Mouse (Mus musculus): Measurements from ENCODE around the gene Gm29666. TPM values are rescaled to one million over a fixed set of nuclear protein-coding genes. Genes with fewer than 3 reads are reported as not detected.

Gm29666 gene
- polyA plus RNA-seq, 1 experiment: 0.28 TPM

DNA sequence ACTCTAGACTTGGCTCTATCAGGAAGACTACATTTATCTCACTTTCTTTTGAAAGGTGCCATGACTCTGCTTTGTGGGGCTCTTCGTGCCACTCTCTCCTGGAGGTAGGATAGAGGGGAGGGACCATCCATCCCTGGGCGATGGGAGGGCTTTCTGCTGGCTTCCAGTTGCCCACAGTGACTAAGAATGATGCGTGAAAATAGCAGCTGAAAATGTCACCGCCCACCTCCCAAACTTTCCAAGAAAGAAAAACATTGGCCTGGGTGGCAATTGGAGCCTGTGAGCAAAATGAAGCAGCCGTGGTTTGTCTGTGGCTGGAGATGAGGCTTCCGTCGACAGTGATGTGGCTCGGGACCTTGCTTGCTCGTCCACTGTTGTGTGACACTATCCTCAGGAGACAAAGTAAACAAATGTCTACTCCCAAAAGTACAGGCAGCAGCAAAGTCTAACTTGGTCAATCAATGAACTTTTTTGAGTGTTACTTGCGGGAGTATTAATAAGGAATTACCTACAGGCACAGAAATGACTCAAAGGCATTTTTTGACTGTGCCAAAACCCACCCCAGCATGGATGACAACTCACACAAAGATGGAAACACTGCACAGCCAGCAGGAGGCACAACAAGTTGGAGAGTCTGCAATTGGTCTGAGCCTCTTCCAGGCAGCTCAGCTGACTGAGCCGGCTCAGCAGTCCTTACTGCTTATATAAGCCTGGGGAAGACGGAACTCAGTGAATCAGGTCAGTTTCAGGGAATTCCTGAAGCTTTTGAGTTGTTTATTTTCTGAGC lies 42.6 kb downstream of the Gm29666 start:
- no peaks in the 10 kb centered on the region for H3K36me3 ChIP-seq (ENCODE audit: control insufficient read depth, insufficient read depth, low read length)
- no peak overlapping the region for H3K27ac ChIP-seq (ENCODE audit: insufficient read depth, low read depth, low read length)
- DNase-seq: no peak
- WGBS: 69% methylated on average over 12 of the region's 12 CpGs
- no peak overlapping the region for H3K4me3 ChIP-seq (ENCODE audit: insufficient read depth, low read depth, low read length)
- TF ChIP-seq POLR2A (IDR thresholded peaks at IDR 0.05; ENCODE audit: low read depth, low read length): no peak
- TF ChIP-seq CTCF (conservative IDR thresholded peaks at IDR 0.05; ENCODE audit: insufficient read depth, insufficient read length, low read depth, low read length): no peak
- H3K4me1 ChIP-seq (ENCODE audit: control insufficient read depth, insufficient read depth, low read length): no peaks in the 10 kb centered on the region
- no peaks in the 10 kb centered on the region for H3K27me3 ChIP-seq (replicated peaks; ENCODE audit: control insufficient read depth, insufficient read depth, low read length)

DNA sequence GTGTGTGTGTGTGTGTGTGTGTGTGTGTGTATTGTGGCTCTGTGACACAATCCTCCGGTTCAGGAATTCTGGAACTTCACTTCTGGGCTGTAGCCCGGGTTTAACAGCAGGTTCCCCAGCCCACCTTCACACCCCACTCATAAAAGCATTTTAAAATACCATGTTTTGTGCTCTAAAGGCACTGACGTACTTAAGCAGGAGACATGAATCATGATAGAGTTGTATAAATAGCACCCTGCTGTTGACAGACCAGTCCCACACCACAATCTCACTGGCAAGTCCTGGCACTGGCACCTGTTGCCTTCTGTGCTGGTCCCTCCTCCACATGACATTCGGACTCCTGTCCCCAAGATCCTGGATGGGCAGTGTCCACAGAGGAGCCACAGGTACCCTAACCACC lies 46.0 kb downstream of the Gm29666 start:
- DNase-seq: no peak

DNA sequence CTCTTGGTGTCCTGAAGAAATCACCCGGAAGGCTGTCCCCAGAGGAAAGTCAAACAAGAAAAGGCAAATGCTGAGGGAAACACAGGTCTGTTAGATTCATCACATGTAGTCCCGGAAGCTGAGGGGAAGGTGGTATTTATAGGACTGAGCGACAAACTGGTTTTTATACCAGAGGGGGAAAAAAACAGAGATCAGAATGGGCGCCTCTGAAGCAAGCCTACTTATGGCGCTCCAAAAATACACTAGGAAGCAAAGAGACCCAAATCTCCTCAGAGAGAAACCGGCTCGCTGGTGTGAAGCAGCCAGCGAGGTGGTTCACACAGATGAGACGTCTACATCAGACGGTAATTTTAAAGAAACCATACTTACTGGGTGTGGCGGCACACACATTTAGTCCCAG lies 46.8 kb downstream of the Gm29666 start:
- Histone ChIP-seq H3K36me3 (ENCODE audit: control insufficient read depth, insufficient read depth, low read length) (no peaks in the 10 kb centered on the region), H3K27ac (ENCODE audit: insufficient read depth, low read depth, low read length) (no peak overlapping the region), H3K27me3 (replicated peaks; ENCODE audit: control insufficient read depth, insufficient read depth, low read length) (no peaks in the 10 kb centered on the region), H3K4me3 (ENCODE audit: insufficient read depth, low read depth, low read length) (no peak overlapping the region), H3K4me1 (ENCODE audit: control insufficient read depth, insufficient read depth, low read length) (no peaks in the 10 kb centered on the region)
- 86% methylated on average over 11 of the region's 11 CpGs for WGBS
- no peak for DNase-seq
- TF ChIP-seq POLR2A (IDR thresholded peaks at IDR 0.05; ENCODE audit: low read depth, low read length) (no peak), CTCF (conservative IDR thresholded peaks at IDR 0.05; ENCODE audit: insufficient read depth, insufficient read length, low read depth, low read length) (no peak)

More for the DNA sequence above, 46.0 kb downstream of the Gm29666 start:
- Histone ChIP-seq H3K4me3 (ENCODE audit: insufficient read depth, low read depth, low read length) (no peak overlapping the region), H3K27ac (ENCODE audit: insufficient read depth, low read depth, low read length) (no peak overlapping the region), H3K27me3 (replicated peaks; ENCODE audit: control insufficient read depth, insufficient read depth, low read length) (no peaks in the 10 kb centered on the region), H3K36me3 (ENCODE audit: control insufficient read depth, insufficient read depth, low read length) (no peaks in the 10 kb centered on the region), H3K4me1 (ENCODE audit: control insufficient read depth, insufficient read depth, low read length) (no peaks in the 10 kb centered on the region)
- 87% methylated on average over 4 of the region's 4 CpGs for WGBS
- TF ChIP-seq POLR2A (IDR thresholded peaks at IDR 0.05; ENCODE audit: low read depth, low read length) (no peak), CTCF (conservative IDR thresholded peaks at IDR 0.05; ENCODE audit: insufficient read depth, insufficient read length, low read depth, low read length) (no peak)

DNA sequence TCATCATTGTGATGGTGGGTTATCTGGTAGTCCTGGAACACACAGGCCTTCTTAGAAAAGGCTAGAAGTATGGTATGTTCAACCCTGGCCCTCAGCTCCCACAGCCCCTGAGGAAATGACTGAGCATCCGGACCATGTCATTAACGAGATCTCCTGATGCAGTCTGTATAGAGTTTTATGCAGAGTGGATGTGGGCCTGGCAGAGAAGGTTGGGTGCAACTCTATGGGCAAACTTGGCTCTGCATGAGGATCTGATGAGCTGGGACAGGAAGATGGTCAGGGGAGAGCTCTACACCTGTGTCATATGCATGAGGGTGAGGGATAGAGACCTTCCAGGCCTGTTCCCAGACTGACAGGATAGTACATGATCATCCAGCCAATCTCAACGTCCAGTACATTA lies 48.0 kb downstream of the Gm29666 start:
- H3K36me3 ChIP-seq (ENCODE audit: control insufficient read depth, insufficient read depth, low read length): no peaks in the 10 kb centered on the region
- no peak for DNase-seq
- 81% methylated on average over 3 of the region's 3 CpGs for WGBS
- no peaks in the 10 kb centered on the region for H3K27me3 ChIP-seq (replicated peaks; ENCODE audit: control insufficient read depth, insufficient read depth, low read length)
- TF ChIP-seq POLR2A (IDR thresholded peaks at IDR 0.05; ENCODE audit: low read depth, low read length) (no peak), CTCF (conservative IDR thresholded peaks at IDR 0.05; ENCODE audit: insufficient read depth, insufficient read length, low read depth, low read length) (no peak)
- no peak overlapping the region for H3K4me3 ChIP-seq (ENCODE audit: insufficient read depth, low read depth, low read length)
- no peak overlapping the region for H3K27ac ChIP-seq (ENCODE audit: insufficient read depth, low read depth, low read length)
- no peaks in the 10 kb centered on the region for H3K4me1 ChIP-seq (ENCODE audit: control insufficient read depth, insufficient read depth, low read length)

DNA sequence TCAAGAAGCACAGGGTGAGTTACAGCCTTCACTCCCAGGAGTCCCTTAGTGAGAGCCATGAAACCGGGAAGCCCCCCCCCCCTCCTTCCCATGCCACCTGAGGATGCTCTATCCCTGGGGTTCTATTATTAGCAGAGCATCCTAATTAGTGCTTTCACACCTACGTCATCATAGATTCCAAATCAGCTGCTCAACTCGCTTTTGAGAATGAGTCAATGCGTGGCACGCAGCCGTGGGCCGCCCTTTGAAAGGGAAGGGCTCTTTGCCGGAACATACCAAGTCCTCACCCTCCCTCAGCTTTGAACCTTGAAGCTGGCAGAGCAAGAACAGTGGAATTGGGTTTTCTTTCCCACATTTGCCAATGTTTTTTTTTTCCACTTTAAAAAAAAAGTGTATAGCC lies 57.9 kb downstream of the Gm29666 start:
- no peak overlapping the region for H3K27ac ChIP-seq (ENCODE audit: insufficient read depth, low read depth, low read length)
- no peaks in the 10 kb centered on the region for H3K36me3 ChIP-seq (ENCODE audit: control insufficient read depth, insufficient read depth, low read length)
- no peak for TF ChIP-seq POLR2A (IDR thresholded peaks at IDR 0.05; ENCODE audit: low read depth, low read length)
- no peaks in the 10 kb centered on the region for H3K27me3 ChIP-seq (replicated peaks; ENCODE audit: control insufficient read depth, insufficient read depth, low read length)
- WGBS: 89% methylated on average over 8 of the region's 8 CpGs
- DNase-seq: no peak
- no peaks in the 10 kb centered on the region for H3K4me1 ChIP-seq (ENCODE audit: control insufficient read depth, insufficient read depth, low read length)
- H3K4me3 ChIP-seq (ENCODE audit: insufficient read depth, low read depth, low read length): no peak overlapping the region

Other genes with a start within 250 kb of the Gm29666 start
- 4.7 and 5.3 TPM in 2 replicates for gene Arhgap8, start 200.0 kb downstream of the Gm29666 start, polyA plus RNA-seq (2012; rRNA removed)
- 3.6 and 4.7 TPM in 2 replicates for gene Phf21b, start 64.0 kb downstream of the Gm29666 start, polyA plus RNA-seq (2012; rRNA removed)
- 9.9 and 11.4 TPM in 2 replicates for gene Nup50, start 3.4 kb upstream of the Gm29666 start, polyA plus RNA-seq (2012; rRNA removed)
- 21.7 and 24.1 TPM in 2 replicates for gene 5031439G07Rik, start 68.5 kb upstream of the Gm29666 start, polyA plus RNA-seq (2012; rRNA removed)
- gene Upk3a, start 97.1 kb upstream of the Gm29666 start, polyA plus RNA-seq (2012; rRNA removed): 19.6 and 24.9 TPM in 2 replicates
- gene Fam118a, start 108.9 kb upstream of the Gm29666 start, polyA plus RNA-seq (2012; rRNA removed): 4.1 and 4.9 TPM in 2 replicates
- not detected in 2 replicates for gene Smc1b, start 211.9 kb upstream of the Gm29666 start, polyA plus RNA-seq (2012; rRNA removed)
- 0.16 and 0.17 TPM in 2 replicates for gene Ribc2, start 212.0 kb upstream of the Gm29666 start, polyA plus RNA-seq (2012; rRNA removed)